Mouse (Mus musculus): Measurements from ENCODE around the gene Drosha. TPM values are rescaled to one million over a fixed set of nuclear protein-coding genes. Genes with fewer than 3 reads are reported as not detected.
"Not testable (repeated sequence)": the region's sequence is repeated elsewhere in the genome, so short reads cannot be mapped to it uniquely, and the experiment has no call there.

Gene Drosha
- total RNA-seq, 2 experiments from 2014 or later, result 41.0 to 49.2 TPM

GRCm38 (mm10) chr15:12921901-12922300 lies 97.3 kb downstream of the Drosha start:
- DNase-seq (ENCODE audit: low spot score in 2 of 2), result no peak

GRCm38 (mm10) chr15:12923826-12924225 lies 99.2 kb downstream of the Drosha start:
- DNase-seq (ENCODE audit: low spot score in 2 of 2), result no peak

- no peak for DNase-seq (ENCODE audit: low spot score in 2 of 2)
Observed at GRCm38 (mm10) chr15:12931481-12931880, 106.9 kb downstream of the Drosha start.

GRCm38 (mm10) chr15:12936217-12936732 lies 111.7 kb downstream of the Drosha start:
- no peak for DNase-seq (ENCODE audit: low spot score in 2 of 2)

- DNase-seq (ENCODE audit: low spot score in 2 of 2), result not testable (repeated sequence)
Observed at GRCm38 (mm10) chr15:12937326-12937725, 112.7 kb downstream of the Drosha start.

GRCm38 (mm10) chr15:12941106-12941505 lies 116.5 kb downstream of the Drosha start:
- no peak for DNase-seq (ENCODE audit: low spot score in 2 of 2)

GRCm38 (mm10) chr15:12941651-12942180 lies 117.1 kb downstream of the Drosha start:
- DNase-seq (ENCODE audit: low spot score in 2 of 2), result no peak

- DNase-seq (ENCODE audit: low spot score in 2 of 2), result no peak
Observed at GRCm38 (mm10) chr15:12942424-12942823, 117.8 kb downstream of the Drosha start.

- DNase-seq (ENCODE audit: low spot score in 2 of 2), result no peak
Observed at GRCm38 (mm10) chr15:12958051-12958450, 133.4 kb downstream of the Drosha start.

GRCm38 (mm10) chr15:12962179-12962578 lies 137.6 kb downstream of the Drosha start:
- DNase-seq (ENCODE audit: low spot score in 2 of 2), result no peak

GRCm38 (mm10) chr15:12965209-12965608 lies 140.6 kb downstream of the Drosha start:
- DNase-seq (ENCODE audit: low spot score in 2 of 2), result no peak

- DNase-seq (ENCODE audit: low spot score in 2 of 2), result no peak
Observed at GRCm38 (mm10) chr15:12968815-12969214, 144.2 kb downstream of the Drosha start.

- no peak for DNase-seq (ENCODE audit: low spot score in 2 of 2)
Observed at GRCm38 (mm10) chr15:12972441-12972840, 147.8 kb downstream of the Drosha start.

Small RNA genes within 50 kb of the gene (microRNA-seq; reads per million reads assigned to microRNA genes)
- not detected for gene Gm47288

Other genes with a start within 250 kb of the Drosha start
- 10 to 100 TPM; 15.5 to 20.4 TPM for gene Pdzd2, start 84.9 kb upstream of the Drosha start, total RNA-seq (2021)
- gene 6030458C11Rik, start 166 bp upstream of the Drosha start, total RNA-seq (2021), result 10 to 100 TPM; 18.4 to 18.8 TPM